Mouse (Mus musculus) heart, adult 2 months (tissue): Measurements from ENCODE around the gene Tyro3. TPM values are rescaled to one million over a fixed set of nuclear protein-coding genes. Genes with fewer than 3 reads are reported as not detected.
A peak's percentile ranks its signal among the peaks of the same experiment; 100 is the strongest.

Experiments
- DNase-seq, 2 experiments: peaks; one replicate each; pipeline ENCODE4 v3.0.0; 2021
- H3K27ac ChIP-seq: fragments of 200-600 bp; 2 replicates; pipeline ENCODE4 v1.8.1; 2022
- H3K27me3 ChIP-seq: fragments of 200-500 bp; 2 replicates; pipeline ENCODE4 v1.6.1; 2012; ENCODE audit warnings: mild to moderate bottlenecking, low read length, inconsistent platforms, mixed read lengths; ENCODE audit not compliant: control insufficient read depth, insufficient read depth
- H3K36me3 ChIP-seq: fragments of 200-500 bp; 2 replicates; pipeline ENCODE4 v1.6.1; 2012; ENCODE audit warnings: low read length, inconsistent platforms; ENCODE audit not compliant: control insufficient read depth, insufficient read depth
- H3K4me1 ChIP-seq: fragments of 200-500 bp; 2 replicates; pipeline ENCODE4 v1.6.1; 2011; ENCODE audit warnings: low read length; ENCODE audit not compliant: control insufficient read depth, insufficient read depth
- H3K4me3 ChIP-seq: fragments of 200-600 bp; 2 replicates; pipeline ENCODE4 v1.8.1; 2022
- H3K79me2 ChIP-seq: fragments of 200-500 bp; replicated peaks from 2 replicates; pipeline ENCODE4 v1.6.1; 2012; ENCODE audit warnings: mild to moderate bottlenecking, inconsistent platforms, low read length, moderate library complexity, mixed read lengths; ENCODE audit not compliant: control insufficient read depth, insufficient read depth
- H3K9ac ChIP-seq: fragments of 200-500 bp; 2 replicates; pipeline ENCODE4 v1.6.1; 2012; ENCODE audit warnings: low read depth, mild to moderate bottlenecking, control low read depth, inconsistent platforms, low read length, mixed read lengths
- CTCF ChIP-seq: fragments of 200-600 bp; IDR thresholded peaks from 2 replicates; pipeline ENCODE4 v1.8.1; 2022; ENCODE audit warnings: antibody characterized with exemption, mild to moderate bottlenecking, moderate library complexity
- EP300 ChIP-seq: fragments of 200-500 bp; IDR thresholded peaks from 2 replicates; pipeline ENCODE4 v1.6.1; 2011; ENCODE audit warnings: low read depth, low read length, control low read depth; ENCODE audit not compliant: insufficient read depth
- POLR2A ChIP-seq: fragments of 200-500 bp; IDR thresholded peaks from 2 replicates; pipeline ENCODE4 v1.6.1; 2011; ENCODE audit warnings: mild to moderate bottlenecking, low read depth, low read length, control low read depth; ENCODE audit not compliant: insufficient read depth
- WGBS: fragments of 180-500 bp; shearing (Covaris S2); methylation state at CpG from one replicate; pipeline ENCODE4 v1.1.7; 2018; 5-methylcytosine and 5-hydroxymethylcytosine counted together
- intact Hi-C: fragments of 180-260 bp; cut with DNase I; formaldehyde crosslinking; loops from one replicate; pipeline ENCODE4 v1.15.1; 2025
- polyA plus RNA-seq: library from polyadenylated mRNA; depleted of rRNA; stranded (reverse); fragments of >200 nt; gene quantifications from 2 replicates; pipeline ENCODE4 v1.2.3, GENCODE M21; 2012
- total RNA-seq, 2 experiments: library from RNA; stranded (reverse); gene quantifications; 2 replicates each; pipeline ENCODE4 v1.2.3; 2021

Tyro3 gene
- total and polyA plus RNA-seq, 3 experiments, result 1.2 to 1.6 (median 1.5) TPM

GRCm38 (mm10) chr2:119808881-119809280, 11.3 kb downstream of the Tyro3 start:
- H3K4me1 ChIP-seq, result no peaks in the 10 kb centered on the region
- no peaks in the 10 kb centered on the region for H3K79me2 ChIP-seq
- no peak overlapping the region for H3K27ac ChIP-seq
- TF ChIP-seq EP300 (no peak), POLR2A (no peak), CTCF (no peak)
- intact Hi-C loops, result no loop called here
- no peak for DNase-seq
- no peaks in the 10 kb centered on the region for H3K27me3 ChIP-seq
- no peaks in the 10 kb centered on the region for H3K36me3 ChIP-seq
- no peak overlapping the region for H3K9ac ChIP-seq
- 53% methylated on average over 4 of the region's 4 CpGs for WGBS
- H3K4me3 ChIP-seq, result no peak overlapping the region

- Histone ChIP-seq H3K9ac (no peak overlapping the region), H3K4me3 (no peak overlapping the region), H3K27me3 (no peaks in the 10 kb centered on the region), H3K79me2 (no peaks in the 10 kb centered on the region), H3K4me1 (no peaks in the 10 kb centered on the region; the same call in 1 of the 2 replicates), H3K36me3 (no peaks in the 10 kb centered on the region), H3K27ac (no peak overlapping the region)
- intact Hi-C loops, result no loop called here
- WGBS, result 86% methylated on average over 12 of the region's 12 CpGs
- TF ChIP-seq POLR2A, result no peak
- no peak for TF ChIP-seq CTCF
- TF ChIP-seq EP300, result no peak
- no peak for DNase-seq
Observed at GRCm38 (mm10) chr2:119810890-119811289, 13.4 kb downstream of the Tyro3 start.

GRCm38 (mm10) chr2:119811490-119812146, 14.1 kb downstream of the Tyro3 start:
- H3K36me3 ChIP-seq, result no peaks in the 10 kb centered on the region
- no peaks in the 10 kb centered on the region; the same call in 1 of the 2 replicates for H3K4me1 ChIP-seq
- intact Hi-C loops, result no loop called here
- no peaks in the 10 kb centered on the region for H3K79me2 ChIP-seq
- DNase-seq, result no peak
- WGBS, result 67% methylated on average over 14 of the region's 14 CpGs
- H3K27me3 ChIP-seq, result no peaks in the 10 kb centered on the region
- H3K9ac ChIP-seq, result no peak overlapping the region
- no peak for TF ChIP-seq POLR2A
- TF ChIP-seq EP300, result no peak
- TF ChIP-seq CTCF, result no peak
- H3K4me3 ChIP-seq, result no peak overlapping the region
- no peak overlapping the region for H3K27ac ChIP-seq

GRCm38 (mm10) chr2:119814376-119814933, 16.9 kb downstream of the Tyro3 start:
- intact Hi-C loops, result no loop called here
- WGBS, result 64% methylated on average over 7 of the region's 7 CpGs
- H3K4me1 ChIP-seq, result no peaks in the 10 kb centered on the region; the same call in 1 of the 2 replicates
- H3K79me2 ChIP-seq, result no peaks in the 10 kb centered on the region
- no peaks in the 10 kb centered on the region for H3K27me3 ChIP-seq
- no peak overlapping the region for H3K9ac ChIP-seq
- no peak overlapping the region for H3K4me3 ChIP-seq
- peak in 1 of 2 experiments; percentile 24 for DNase-seq
- no peaks in the 10 kb centered on the region for H3K36me3 ChIP-seq
- TF ChIP-seq EP300 (no peak), POLR2A (no peak), CTCF (no peak)
- no peak overlapping the region for H3K27ac ChIP-seq

- no peak for DNase-seq
- Histone ChIP-seq H3K36me3 (no peaks in the 10 kb centered on the region), H3K4me3 (no peak overlapping the region), H3K79me2 (no peaks in the 10 kb centered on the region), H3K27me3 (no peaks in the 10 kb centered on the region), H3K4me1 (no peaks in the 10 kb centered on the region; the same call in 1 of the 2 replicates), H3K9ac (no peak overlapping the region), H3K27ac (no peak overlapping the region)
- WGBS, result 94% methylated on average over 13 of the region's 13 CpGs
- intact Hi-C loops, result no loop called here
- TF ChIP-seq EP300, result no peak
- TF ChIP-seq CTCF, result no peak
- TF ChIP-seq POLR2A, result no peak
Observed at GRCm38 (mm10) chr2:119816611-119817010, 19.1 kb downstream of the Tyro3 start.

- Histone ChIP-seq H3K9ac (no peak overlapping the region), H3K36me3 (no peaks in the 10 kb centered on the region), H3K4me3 (no peak overlapping the region), H3K4me1 (no peaks in the 10 kb centered on the region; the same call in 1 of the 2 replicates), H3K27me3 (no peaks in the 10 kb centered on the region), H3K79me2 (no peaks in the 10 kb centered on the region), H3K27ac (no peak overlapping the region)
- DNase-seq, result peak in 1 of 2 experiments; percentile 30
- TF ChIP-seq EP300, result no peak
- TF ChIP-seq POLR2A, result no peak
- no peak for TF ChIP-seq CTCF
- intact Hi-C loops, result no loop called here
- 80% methylated on average over 5 of the region's 5 CpGs for WGBS
Observed at GRCm38 (mm10) chr2:119817047-119817446, 19.5 kb downstream of the Tyro3 start.
